Mouse (Mus musculus) liver, embryonic 12.5 days (tissue): ENCODE measurements around the gene Mgll. TPM values are rescaled to one million over a fixed set of nuclear protein-coding genes. Genes with fewer than 3 reads are reported as not detected.
A peak's percentile ranks its signal among the peaks of the same experiment; 100 is the strongest.

Experiments used
- ATAC-seq: fragments of 200-750 bp; cut with Nextera tagmentation; 2 replicates; pipeline ENCODE4 v1.8.0; 2017; ENCODE audit warnings: moderate number of reproducible peaks, mild to moderate bottlenecking, moderate library complexity
- H3K27ac ChIP-seq: fragments of 300-500 bp; sonication (generic); 2 replicates; pipeline ENCODE4 v1.5.1; 2016; ENCODE audit warnings: mild to moderate bottlenecking
- H3K27me3 ChIP-seq: fragments of 300-500 bp; sonication (generic); replicated peaks from 2 replicates; pipeline ENCODE4 v1.6.1; 2016; ENCODE audit warnings: mild to moderate bottlenecking, moderate library complexity
- H3K36me3 ChIP-seq: fragments of 300-500 bp; sonication (generic); 2 replicates; pipeline ENCODE4 v1.6.1; 2016; ENCODE audit warnings: mild to moderate bottlenecking, moderate library complexity
- H3K4me1 ChIP-seq: fragments of 300-500 bp; sonication (generic); 2 replicates; pipeline ENCODE4 v1.6.1; 2016
- H3K4me2 ChIP-seq: fragments of 300-500 bp; sonication (generic); 2 replicates; pipeline ENCODE4 v1.6.1; 2016; ENCODE audit warnings: mild to moderate bottlenecking, moderate library complexity
- H3K4me3 ChIP-seq: fragments of 300-500 bp; sonication (generic); 2 replicates; pipeline ENCODE4 v1.5.1; 2016; ENCODE audit warnings: mild to moderate bottlenecking, moderate library complexity
- H3K9ac ChIP-seq: fragments of 300-500 bp; sonication (generic); 2 replicates; pipeline ENCODE4 v1.6.1; 2016; ENCODE audit warnings: mild to moderate bottlenecking, moderate library complexity
- H3K9me3 ChIP-seq: fragments of 300-500 bp; sonication (generic); replicated peaks from 2 replicates; pipeline ENCODE4 v1.6.1; 2016; ENCODE audit warnings: mild to moderate bottlenecking, moderate library complexity
- WGBS: fragments of 180-500 bp; shearing (Covaris S2); methylation state at CpG from one replicate; pipeline ENCODE4 v1.1.7; 2016; ENCODE audit not compliant: insufficient replicate concordance; 5-methylcytosine and 5-hydroxymethylcytosine counted together
- polyA plus RNA-seq: library from polyadenylated mRNA; unstranded; fragments of >200 nt; fragmentation: Nextera tagmentation; extraction: Ambion mirVana; gene quantifications from 2 replicates; pipeline ENCODE4 v1.2.1, GENCODE M21; 2016

Mgll gene
- polyA plus RNA-seq, 1 experiment from 2014 or later = 46.4 TPM

DNA sequence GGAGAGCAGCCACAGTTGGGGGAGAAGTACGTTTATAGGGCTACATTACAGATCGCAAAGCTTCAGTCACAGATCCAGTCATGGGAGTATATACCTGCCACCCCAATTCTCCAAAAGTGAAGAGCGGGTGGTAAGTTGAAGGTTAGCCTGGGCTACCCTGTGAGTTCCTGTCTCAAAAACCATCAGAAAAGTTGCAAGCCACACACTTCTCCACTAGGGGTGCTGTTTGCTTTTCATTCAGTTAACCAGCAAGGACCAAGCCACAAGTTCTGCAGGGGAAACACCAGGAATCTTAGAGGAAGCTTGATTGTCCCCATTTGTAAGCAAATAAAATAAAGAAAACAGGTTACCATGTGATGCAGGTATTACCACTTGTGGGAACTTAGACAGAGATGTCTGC is 88.7 kb downstream of the Mgll start:
- no peaks in the 10 kb centered on the region for H3K9me3 ChIP-seq
- WGBS = 41% methylated on average over 3 of the region's 3 CpGs
- H3K4me1 ChIP-seq = peaks cover 36% of the 10 kb centered on the region
- H3K36me3 ChIP-seq = peaks cover 42% of the 10 kb centered on the region
- no peak overlapping the region for H3K9ac ChIP-seq
- H3K4me2 ChIP-seq = no peak overlapping the region
- H3K4me3 ChIP-seq = no peak overlapping the region
- ATAC-seq = no peak
- no peak overlapping the region for H3K27ac ChIP-seq
- no peaks in the 10 kb centered on the region; the same call in 1 of the 2 replicates for H3K27me3 ChIP-seq

DNA sequence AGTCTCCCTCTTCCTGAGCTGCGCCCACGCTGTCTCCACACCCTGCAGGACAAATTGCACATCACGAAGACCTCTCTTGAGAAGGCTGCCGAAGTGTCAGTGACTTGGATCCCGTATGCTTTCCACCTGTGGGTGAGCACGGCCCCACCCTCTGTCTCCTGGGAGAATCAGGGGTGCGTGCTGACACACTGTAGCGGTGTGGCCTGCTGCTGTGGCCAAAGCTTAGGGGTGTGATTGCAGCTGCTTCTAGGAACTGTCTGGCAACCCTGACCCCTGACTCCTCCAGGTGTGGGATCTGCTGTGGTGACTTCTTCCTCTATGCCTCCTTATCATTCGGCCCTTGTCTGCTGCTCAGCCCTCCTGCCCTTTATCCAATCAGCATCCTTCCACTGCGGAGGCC is 89.6 kb downstream of the Mgll start:
- Histone ChIP-seq H3K36me3 (peaks cover 34% of the 10 kb centered on the region), H3K9me3 (no peaks in the 10 kb centered on the region), H3K4me1 (peaks cover 33% of the 10 kb centered on the region), H3K4me3 (no peak overlapping the region), H3K27me3 (no peaks in the 10 kb centered on the region; the same call in 1 of the 2 replicates), H3K27ac (no peak overlapping the region), H3K4me2 (no peak overlapping the region), H3K9ac (no peak overlapping the region)
- no peak for ATAC-seq
- WGBS = 71% methylated on average over 10 of the region's 10 CpGs

DNA sequence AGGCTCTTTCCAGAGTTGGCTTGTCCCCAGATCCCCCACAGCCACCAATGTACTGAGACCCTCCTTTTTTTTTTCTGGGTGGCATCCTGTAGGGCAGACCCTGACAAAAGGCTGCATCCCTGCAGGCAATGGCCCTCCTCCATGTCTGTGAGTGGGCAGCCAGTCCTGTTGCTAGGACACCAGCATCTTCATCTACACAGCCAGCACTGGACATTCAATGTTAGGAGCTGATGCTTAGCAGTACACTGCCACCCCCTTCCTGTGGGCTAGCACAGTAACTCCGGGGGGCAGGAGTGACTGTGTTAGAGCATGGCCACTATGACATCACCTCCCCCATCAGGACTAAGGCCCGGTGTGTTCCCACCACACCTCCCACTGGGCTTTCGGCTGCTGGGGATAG is 90.8 kb downstream of the Mgll start:
- Histone ChIP-seq H3K4me3 (no peak overlapping the region), H3K9ac (no peak overlapping the region), H3K9me3 (no peaks in the 10 kb centered on the region), H3K36me3 (peaks cover 33% of the 10 kb centered on the region), H3K4me2 (no peak overlapping the region), H3K4me1 (peaks cover 30% of the 10 kb centered on the region), H3K27ac (no peak overlapping the region), H3K27me3 (no peaks in the 10 kb centered on the region; the same call in none of the 2 replicates)
- no peak for ATAC-seq
- WGBS = 72% methylated on average over 3 of the region's 3 CpGs

DNA sequence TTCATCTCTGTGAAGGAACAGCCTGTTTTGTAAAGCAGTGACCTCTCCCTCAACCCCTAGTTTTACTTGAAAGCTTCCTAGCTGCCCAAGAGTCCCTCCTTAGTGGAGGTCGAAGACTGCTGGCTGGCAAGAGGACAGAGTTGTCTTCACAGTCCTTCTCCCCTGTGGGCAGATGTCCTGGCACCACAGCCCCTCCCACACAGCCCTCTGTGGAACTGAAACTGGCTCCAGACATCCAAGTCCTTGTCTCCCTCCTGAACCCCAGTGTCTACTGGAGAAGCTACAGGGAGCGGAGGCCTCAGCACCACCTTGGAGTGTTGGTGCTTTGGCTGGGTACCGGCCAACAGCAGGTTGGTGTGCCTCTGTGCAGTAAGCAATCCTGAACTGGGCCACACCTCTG is 91.3 kb downstream of the Mgll start:
- H3K9me3 ChIP-seq = no peaks in the 10 kb centered on the region
- peaks cover 30% of the 10 kb centered on the region for H3K4me1 ChIP-seq
- no peak overlapping the region for H3K9ac ChIP-seq
- 87% methylated on average over 3 of the region's 3 CpGs for WGBS
- ATAC-seq = no peak
- H3K27ac ChIP-seq = no peak overlapping the region
- H3K36me3 ChIP-seq = peaks cover 28% of the 10 kb centered on the region
- no peak overlapping the region for H3K4me2 ChIP-seq
- H3K27me3 ChIP-seq = no peaks in the 10 kb centered on the region; the same call in none of the 2 replicates
- H3K4me3 ChIP-seq = no peak overlapping the region

DNA sequence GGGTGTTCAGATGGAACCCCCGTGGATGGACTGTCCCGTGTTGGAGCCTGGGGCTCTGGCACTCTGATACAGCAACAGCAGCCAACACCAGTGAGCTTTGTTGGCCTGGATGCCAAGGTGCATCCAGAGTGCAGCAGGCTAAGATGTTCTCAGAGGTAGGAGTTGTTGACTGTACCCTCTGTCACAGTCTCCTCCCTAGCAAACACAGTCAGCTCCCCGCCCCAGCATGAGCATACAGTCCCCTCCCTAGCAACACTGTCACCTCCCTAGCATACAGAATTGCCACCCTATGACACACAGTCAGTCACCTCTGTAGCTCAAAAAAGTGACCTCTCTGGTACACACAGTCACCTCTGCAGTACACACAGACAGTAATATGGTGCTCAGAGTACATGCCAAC is 92.7 kb downstream of the Mgll start:
- Histone ChIP-seq H3K27me3 (no peaks in the 10 kb centered on the region; the same call in none of the 2 replicates), H3K4me2 (no peak overlapping the region), H3K4me1 (peaks cover 25% of the 10 kb centered on the region), H3K27ac (no peak overlapping the region), H3K36me3 (peaks cover 19% of the 10 kb centered on the region), H3K4me3 (no peak overlapping the region), H3K9ac (no peak overlapping the region), H3K9me3 (no peaks in the 10 kb centered on the region)
- no peak for ATAC-seq
- WGBS = 71% methylated on average over 3 of the region's 3 CpGs

DNA sequence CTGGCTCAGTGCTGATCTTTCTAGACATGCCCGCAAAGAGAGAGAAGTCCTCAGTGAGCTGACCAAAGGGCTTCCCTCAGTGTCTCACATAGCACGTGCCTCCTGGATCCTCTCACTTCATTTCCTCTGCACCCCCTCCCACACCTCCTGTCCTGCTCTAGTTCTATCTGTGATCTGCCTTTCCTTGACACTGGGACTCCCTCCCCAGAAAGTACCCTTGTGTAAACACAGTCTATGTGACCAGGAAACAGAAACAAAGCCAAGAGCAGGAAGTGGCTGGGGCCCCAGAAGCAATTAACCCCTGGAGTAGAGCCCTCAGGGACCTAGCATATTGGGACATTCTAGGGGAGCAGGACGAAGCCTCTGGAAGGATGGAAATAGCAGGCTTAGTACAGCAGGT is 96.6 kb downstream of the Mgll start:
- Histone ChIP-seq H3K9ac (no peak overlapping the region), H3K9me3 (no peaks in the 10 kb centered on the region), H3K4me3 (no peak overlapping the region), H3K27me3 (no peaks in the 10 kb centered on the region; the same call in none of the 2 replicates), H3K36me3 (peaks cover 47% of the 10 kb centered on the region), H3K4me2 (no peak overlapping the region), H3K4me1 (peaks cover 8% of the 10 kb centered on the region; the same call in 1 of the 2 replicates), H3K27ac (no peak overlapping the region)
- 29% methylated on average over 3 of the region's 3 CpGs for WGBS
- no peak for ATAC-seq

DNA sequence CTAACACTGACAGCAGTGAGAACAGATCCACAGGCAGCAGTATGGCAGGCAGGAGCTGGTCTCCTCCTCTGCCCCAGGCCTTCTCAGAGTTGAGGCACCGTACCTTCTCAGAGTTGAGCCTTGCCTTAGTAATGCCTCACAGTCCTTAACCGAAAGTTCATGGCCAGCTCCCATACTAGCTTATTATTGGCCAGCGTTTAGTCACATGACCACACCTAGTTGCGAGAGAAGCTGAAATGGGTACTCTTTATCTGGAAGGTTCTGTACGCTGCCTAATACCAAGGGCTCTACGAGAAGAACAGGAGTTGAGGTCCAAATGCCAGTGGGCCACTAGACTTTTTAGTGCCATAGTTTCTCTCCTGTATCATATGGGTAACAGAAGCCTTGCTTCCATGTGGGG is 97.1 kb downstream of the Mgll start:
- Histone ChIP-seq H3K9me3 (no peaks in the 10 kb centered on the region), H3K4me3 (no peak overlapping the region), H3K9ac (no peak overlapping the region), H3K27ac (no peak overlapping the region), H3K4me2 (no peak overlapping the region), H3K27me3 (no peaks in the 10 kb centered on the region; the same call in none of the 2 replicates), H3K4me1 (peaks cover 8% of the 10 kb centered on the region; the same call in 1 of the 2 replicates), H3K36me3 (peaks cover 51% of the 10 kb centered on the region)
- WGBS = 83% methylated on average over 6 of the region's 6 CpGs
- ATAC-seq = no peak

DNA sequence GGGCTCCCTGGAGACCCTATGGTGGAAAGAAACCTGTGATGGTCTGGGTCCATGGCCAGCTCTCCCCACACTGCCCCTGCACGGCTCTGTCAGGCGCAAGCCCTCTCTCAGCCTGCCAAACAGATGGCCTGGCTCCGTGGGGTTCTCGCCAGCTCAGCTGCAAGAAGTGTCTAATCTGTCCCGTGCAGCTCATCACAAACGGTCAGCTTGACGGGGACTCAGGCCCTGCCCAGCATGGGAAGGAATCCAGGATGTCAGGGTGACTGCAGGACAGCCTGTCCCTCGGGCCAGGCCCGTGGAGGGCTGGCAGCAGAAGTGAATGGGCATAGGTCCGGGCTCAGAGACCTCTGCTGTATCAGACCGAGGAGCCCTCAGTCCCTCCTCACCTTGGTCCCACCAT is 97.7 kb downstream of the Mgll start:
- no peak overlapping the region for H3K4me3 ChIP-seq
- H3K4me1 ChIP-seq = peaks cover 8% of the 10 kb centered on the region; the same call in 1 of the 2 replicates
- H3K9me3 ChIP-seq = no peaks in the 10 kb centered on the region
- H3K27ac ChIP-seq = no peak overlapping the region
- H3K9ac ChIP-seq = no peak overlapping the region
- WGBS = 66% methylated on average over 11 of the region's 11 CpGs
- no peak for ATAC-seq
- no peaks in the 10 kb centered on the region; the same call in none of the 2 replicates for H3K27me3 ChIP-seq
- H3K36me3 ChIP-seq = peaks cover 56% of the 10 kb centered on the region
- no peak overlapping the region for H3K4me2 ChIP-seq

DNA sequence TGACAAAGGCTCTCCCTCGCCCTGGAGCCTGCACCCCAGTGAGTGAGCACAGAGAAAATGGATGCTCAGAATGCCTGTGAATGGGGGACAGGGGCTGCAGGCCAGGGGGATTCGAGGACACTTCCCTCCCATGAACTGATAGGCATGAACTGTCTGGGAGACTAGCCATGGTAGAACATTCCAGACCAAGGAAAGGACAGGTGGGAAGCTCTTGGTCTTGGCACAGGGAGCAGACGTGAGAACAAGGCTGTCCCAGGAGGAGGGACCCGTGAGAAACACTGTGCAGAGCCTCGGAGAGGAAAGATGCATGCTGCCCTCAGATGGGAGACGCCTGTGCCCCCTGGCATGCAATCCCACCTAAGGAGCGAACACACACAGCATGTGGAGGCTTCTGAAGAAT is 100.0 kb downstream of the Mgll start:
- no peak overlapping the region for H3K9ac ChIP-seq
- 63% methylated on average over 7 of the region's 7 CpGs for WGBS
- no peak overlapping the region for H3K4me2 ChIP-seq
- H3K27ac ChIP-seq = no peak overlapping the region
- H3K4me3 ChIP-seq = no peak overlapping the region
- peaks cover 19% of the 10 kb centered on the region; the same call in 1 of the 2 replicates for H3K4me1 ChIP-seq
- peaks cover 56% of the 10 kb centered on the region for H3K36me3 ChIP-seq
- no peak for ATAC-seq
- H3K27me3 ChIP-seq = peaks cover 3% of the 10 kb centered on the region; the same call in 1 of the 2 replicates
- no peaks in the 10 kb centered on the region for H3K9me3 ChIP-seq

DNA sequence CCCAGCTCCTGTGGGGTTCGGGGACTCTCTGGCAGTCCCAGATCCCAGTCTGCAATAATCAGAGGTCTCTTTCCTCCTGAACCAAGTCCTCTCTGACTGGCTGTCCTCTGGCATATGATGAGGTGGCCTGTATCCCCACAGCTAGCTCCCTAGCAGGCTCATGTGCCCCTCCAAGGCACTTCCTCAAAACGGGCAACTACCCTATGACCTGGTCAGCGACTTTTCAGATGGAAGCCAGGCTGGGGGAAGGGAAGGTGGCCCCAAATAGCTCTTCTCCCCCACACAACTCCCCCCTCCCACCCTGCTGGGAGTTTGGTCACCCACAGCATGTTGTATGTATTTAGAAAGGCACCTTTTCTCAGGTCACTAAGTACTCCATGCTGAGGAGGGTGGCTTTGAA is 101.9 kb downstream of the Mgll start:
- ATAC-seq = no peak
- Histone ChIP-seq H3K27ac (no peak overlapping the region), H3K36me3 (peaks cover 49% of the 10 kb centered on the region), H3K4me2 (no peak overlapping the region), H3K27me3 (peaks cover 3% of the 10 kb centered on the region; the same call in 1 of the 2 replicates), H3K9ac (no peak overlapping the region), H3K4me1 (peaks cover 11% of the 10 kb centered on the region; the same call in 1 of the 2 replicates), H3K9me3 (no peaks in the 10 kb centered on the region), H3K4me3 (no peak overlapping the region)
- WGBS = 24% methylated on average over 3 of the region's 3 CpGs

DNA sequence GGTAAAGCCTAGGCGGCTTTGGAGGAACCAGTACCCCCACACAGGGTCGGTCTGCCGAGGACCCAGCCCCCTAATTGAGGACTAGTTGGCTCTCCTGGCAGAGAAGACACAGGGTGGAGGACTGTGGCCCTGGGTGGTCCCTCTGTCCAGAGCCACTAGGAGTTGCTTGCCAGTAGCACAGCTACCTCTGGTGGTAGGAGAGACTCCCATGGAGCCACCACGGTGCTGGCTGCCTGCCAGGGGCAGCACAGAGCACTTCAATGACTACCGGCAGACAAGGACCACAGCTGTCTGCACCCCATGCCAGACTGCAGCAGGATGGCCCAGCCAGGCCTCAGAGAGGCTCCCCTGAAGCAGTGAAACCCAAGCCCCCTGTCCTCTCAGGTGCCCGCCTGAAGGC is 102.3 kb downstream of the Mgll start:
- Histone ChIP-seq H3K4me2 (no peak overlapping the region), H3K9ac (no peak overlapping the region), H3K36me3 (peaks cover 49% of the 10 kb centered on the region), H3K27me3 (peaks cover 3% of the 10 kb centered on the region; the same call in 1 of the 2 replicates), H3K9me3 (no peaks in the 10 kb centered on the region), H3K27ac (no peak overlapping the region), H3K4me1 (peaks cover 14% of the 10 kb centered on the region; the same call in 1 of the 2 replicates), H3K4me3 (no peak overlapping the region)
- WGBS = 37% methylated on average over 6 of the region's 6 CpGs
- peak; percentile 47 for ATAC-seq

DNA sequence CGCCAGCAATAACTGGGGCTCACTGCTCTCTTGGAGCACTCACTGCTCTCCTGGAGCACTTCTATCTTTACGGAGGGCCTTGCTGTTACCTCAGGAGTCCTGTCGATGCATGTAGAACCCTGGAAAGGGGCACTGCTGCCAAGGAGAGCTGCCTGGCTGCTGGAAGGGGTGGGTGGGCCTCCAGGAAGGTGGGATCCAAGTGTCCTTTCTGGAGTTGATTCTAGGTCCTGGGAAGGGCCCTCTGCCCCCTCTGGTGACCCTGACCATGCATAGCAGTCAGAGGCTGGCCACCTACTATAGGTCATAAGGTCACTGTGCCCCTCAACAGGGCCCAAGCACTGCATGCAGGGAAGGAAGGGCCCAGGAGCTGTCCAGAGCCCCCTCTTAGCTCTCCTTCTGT is 102.8 kb downstream of the Mgll start:
- no peak for ATAC-seq
- H3K9me3 ChIP-seq = no peaks in the 10 kb centered on the region
- H3K4me2 ChIP-seq = no peak overlapping the region
- H3K36me3 ChIP-seq = peaks cover 49% of the 10 kb centered on the region
- peaks cover 14% of the 10 kb centered on the region; the same call in 1 of the 2 replicates for H3K4me1 ChIP-seq
- H3K27me3 ChIP-seq = peaks cover 3% of the 10 kb centered on the region; the same call in 1 of the 2 replicates
- 74% methylated on average over 3 of the region's 3 CpGs for WGBS
- H3K4me3 ChIP-seq = no peak overlapping the region
- 0 out of 2 replicates have a peak overlapping the region, but pooled peaks have one; percentile 13 for H3K9ac ChIP-seq
- no peak overlapping the region for H3K27ac ChIP-seq
